Mouse (Mus musculus) lung, postnatal 0 days (tissue): Measurements from ENCODE around the gene Phf23.

Experiments used
- CTCF ChIP-seq: IDR thresholded peaks from 2 replicates; pipeline ENCODE4 v1.5.1; 2016; ENCODE audit warnings: antibody characterized with exemption, mild to moderate bottlenecking
- EP300 ChIP-seq: IDR thresholded peaks from 2 replicates; pipeline ENCODE4 v1.6.1; 2016; ENCODE audit warnings: antibody characterized with exemption, mild to moderate bottlenecking, control low read depth

GRCm38 (mm10) chr11:70039631-70040030, 44.1 kb downstream of the Phf23 start:
- TF ChIP-seq CTCF = no peak
- no peak for TF ChIP-seq EP300
